ENCODE assay signal across 10 mouse cellular contexts in the genomic region with DNA sequence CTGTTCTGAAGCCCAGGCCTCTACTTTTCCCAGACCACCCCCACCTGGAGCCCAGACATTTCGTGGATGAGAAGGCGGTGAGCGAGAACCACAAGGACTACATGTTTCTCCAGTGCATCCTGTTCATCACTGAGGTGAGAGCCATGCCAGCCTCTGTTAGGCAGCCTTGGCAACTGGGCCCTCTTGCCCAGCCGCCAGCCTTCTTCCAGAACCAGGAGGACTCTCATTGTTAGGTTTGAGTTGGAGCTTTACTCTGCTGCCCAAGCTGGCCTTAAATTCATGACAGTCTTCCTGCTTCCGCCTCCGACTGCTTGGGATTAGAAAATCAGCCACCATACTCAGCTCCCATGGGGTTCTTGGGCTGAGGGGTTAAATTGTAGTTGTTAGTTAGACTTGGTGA. TPM values are rescaled to one million over a fixed set of nuclear protein-coding genes. Genes with fewer than 3 reads are reported as not detected.
DNase-seq lines count a peak whose midpoint lies in the region; ATAC-seq and TF ChIP-seq lines count a peak whose summit lies in the region.
"Had no signal": no experiment of that assay in that cellular context is flagged by ENCODE, and none has a peak within 500 bp of the region (broad histone marks: within the 10 kb centered on the region; RNA-seq: fewer than 3 reads in every experiment).

No protein-coding gene starts in this region.

- no peak for ATAC-seq in heart, embryonic 14.5 days (ENCODE audit: insufficient number of reproducible peaks, insufficient read depth, low FRiP score, low read depth)
- ATAC-seq in limb, embryonic 13.5 days (ENCODE audit: low FRiP score, low read depth), result no peak
- no peak for ATAC-seq in stomach, postnatal 0 days (ENCODE audit: low FRiP score, low TSS enrichment)

- TF ChIP-seq POLR2A in spleen, adult 2 months (IDR thresholded peaks at IDR 0.05; ENCODE audit: low read depth, low read length), result no peak

- H3K36me3 ChIP-seq in heart, embryonic 14.5 days (ENCODE audit: control insufficient read depth, insufficient read depth, low read length), result peaks cover 62% of the 10 kb centered on the region
- H3K36me3 ChIP-seq in spleen, adult 2 months (ENCODE audit: control insufficient read depth, insufficient read depth, low read length), result peaks cover 19% of the 10 kb centered on the region
- H3K36me3 ChIP-seq in limb, embryonic 13.5 days, result peaks cover 61% of the 10 kb centered on the region
- peaks cover 28% of the 10 kb centered on the region; the same call in 1 of the 2 replicates for H3K36me3 ChIP-seq in stomach, postnatal 0 days (ENCODE audit: control insufficient read depth, insufficient read depth, low read length)

- TF ChIP-seq EP300 in stomach, postnatal 0 days (optimal IDR thresholded peaks at IDR 0.05), result no peak

- WGBS in heart, embryonic 14.5 days, result 85% methylated on average over 6 of the region's 6 CpGs
- WGBS in spleen, adult 2 months, result 94% methylated on average over 6 of the region's 6 CpGs
- WGBS in limb, embryonic 13.5 days, result 87% methylated on average over 6 of the region's 6 CpGs
- 87% methylated on average over 6 of the region's 6 CpGs for WGBS in stomach, postnatal 0 days

- no peak for DNase-seq in heart, postnatal 4 days
- DNase-seq in spleen, adult 2 months (ENCODE audit: low read depth in 1 of 2, low spot score in 2 of 2), result no peak
- DNase-seq in spleen, postnatal 14 days (ENCODE audit: low spot score in 2 of 2), result no peak
- no peak for DNase-seq in stomach, postnatal 0 days (ENCODE audit: low spot score)
- DNase-seq in cerebellum, postnatal 4 days (ENCODE audit: low spot score in 2 of 2), result no peak
- no peak for DNase-seq in left cerebral cortex, adult 11 months (ENCODE audit: low spot score)
- DNase-seq: cerebellum, postnatal 36 days; thymus, adult 18-20 months had no signal

- peaks cover 44 to 50% of the 10 kb centered on the region in 2 experiments for H3K4me1 ChIP-seq in heart, embryonic 14.5 days (ENCODE audit: control insufficient read depth in 2 of 2, insufficient read depth in 2 of 2, low read length in 2 of 2)
- peaks cover 15% of the 10 kb centered on the region for H3K4me1 ChIP-seq in spleen, adult 2 months (ENCODE audit: control insufficient read depth, insufficient read depth, insufficient read length)
- peaks cover 54% of the 10 kb centered on the region for H3K4me1 ChIP-seq in limb, embryonic 13.5 days
- peaks cover 19% of the 10 kb centered on the region for H3K4me1 ChIP-seq in stomach, postnatal 0 days (replicated peaks; ENCODE audit: control insufficient read depth, insufficient read depth)

- H3K27me3 ChIP-seq in heart, embryonic 14.5 days (ENCODE audit: control insufficient read depth, insufficient read depth, low read length), result no peaks in the 10 kb centered on the region
- H3K27me3 ChIP-seq in spleen, adult 2 months (ENCODE audit: control insufficient read depth, insufficient read depth, low read length), result no peaks in the 10 kb centered on the region
- no peaks in the 10 kb centered on the region for H3K27me3 ChIP-seq in limb, embryonic 13.5 days
- no peaks in the 10 kb centered on the region for H3K27me3 ChIP-seq in stomach, postnatal 0 days (ENCODE audit: control insufficient read depth, insufficient read depth, low read length)

- no peak overlapping the region for H3K4me2 ChIP-seq in heart, embryonic 14.5 days (ENCODE audit: low read length)
- no peak overlapping the region for H3K4me2 ChIP-seq in limb, embryonic 13.5 days (replicated peaks)
- H3K4me2 ChIP-seq in stomach, postnatal 0 days (replicated peaks; ENCODE audit: low read depth), result no peak overlapping the region

- H3K9ac ChIP-seq in heart, embryonic 14.5 days (ENCODE audit: low read length), result peak overlapping the region; percentile 86
- peak overlapping the region; percentile 48 for H3K9ac ChIP-seq in limb, embryonic 13.5 days
- H3K9ac ChIP-seq in stomach, postnatal 0 days (ENCODE audit: low read length), result no peak overlapping the region

- H3K27ac ChIP-seq in heart, embryonic 14.5 days (replicated peaks in 1 of 2; ENCODE audit: control insufficient read depth in 1 of 2, insufficient read depth in 1 of 2, low read depth in 2 of 2, low read length in 2 of 2), result peak overlapping the region; percentile 98 to 99
- H3K27ac ChIP-seq in spleen, adult 2 months (ENCODE audit: insufficient read depth, low read length), result peak overlapping the region; percentile 99
- H3K27ac ChIP-seq in limb, embryonic 13.5 days, result peak overlapping the region; percentile 99
- peak overlapping the region; percentile 99; the same call in 1 of the 2 replicates for H3K27ac ChIP-seq in stomach, postnatal 0 days (replicated peaks)

- no peak for TF ChIP-seq CTCF in spleen, adult 2 months (IDR thresholded peaks at IDR 0.05; ENCODE audit: extremely low read depth, insufficient read depth, insufficient read length, insufficient replicate concordance)
- TF ChIP-seq CTCF in stomach, postnatal 0 days (IDR thresholded peaks at IDR 0.05; ENCODE audit: low read depth), result no peak

- no peak overlapping the region for H3K4me3 ChIP-seq in heart, embryonic 14.5 days (ENCODE audit: control insufficient read depth in 1 of 2, insufficient read depth in 1 of 2, low read depth in 1 of 2, low read length in 2 of 2)
- H3K4me3 ChIP-seq in spleen, adult 2 months (ENCODE audit: extremely low read depth, insufficient read depth, insufficient read length), result no peak overlapping the region
- H3K4me3 ChIP-seq in limb, embryonic 13.5 days, result no peak overlapping the region
- no peak overlapping the region for H3K4me3 ChIP-seq in stomach, postnatal 0 days (ENCODE audit: low read depth, low read length)

- H3K9me3 ChIP-seq in heart, embryonic 14.5 days (ENCODE audit: control insufficient read depth, low read length), result no peaks in the 10 kb centered on the region
- no peaks in the 10 kb centered on the region for H3K9me3 ChIP-seq in limb, embryonic 13.5 days
- H3K9me3 ChIP-seq in stomach, postnatal 0 days (ENCODE audit: control insufficient read depth, low read length), result no peaks in the 10 kb centered on the region

RNA-seq across cellular contexts. Expression of a gene that starts 23.8 kb away (rescaled TPM):
- polyA plus RNA-seq in heart, embryonic 14.5 days (2014; fragmentation: Nextera tagmentation; extraction: Ambion mirVana), result 42.0 and 61.2 TPM in 2 replicates
- total RNA-seq in heart, postnatal 4 days (2021), result 100 to 1,000 TPM; 139 TPM
- polyA plus RNA-seq in spleen, adult 2 months (2012; rRNA removed), result 136 and 152 TPM in 2 replicates
- polyA plus RNA-seq in limb, embryonic 13.5 days (2015; fragmentation: Nextera tagmentation; extraction: Ambion mirVana), result 144 and 150 TPM in 2 replicates
- 76.6 and 79.6 TPM in 2 replicates for polyA plus RNA-seq in stomach, postnatal 0 days (2015; fragmentation: Nextera tagmentation; extraction: Ambion mirVana)

RNA-seq across cellular contexts. Expression of a gene that starts 24.0 kb away (rescaled TPM):
- 127 and 135 TPM in 2 replicates for polyA plus RNA-seq in heart, embryonic 14.5 days (2014; fragmentation: Nextera tagmentation; extraction: Ambion mirVana)
- 100 to 1,000 TPM; 379 to 401 TPM for total RNA-seq in heart, postnatal 4 days (2021)
- polyA plus RNA-seq in spleen, adult 2 months (2012; rRNA removed), result 53.9 and 55.2 TPM in 2 replicates
- polyA plus RNA-seq in limb, embryonic 13.5 days (2015; fragmentation: Nextera tagmentation; extraction: Ambion mirVana), result 28.0 and 31.1 TPM in 2 replicates
- 22.0 and 25.9 TPM in 2 replicates for polyA plus RNA-seq in stomach, postnatal 0 days (2015; fragmentation: Nextera tagmentation; extraction: Ambion mirVana)

RNA-seq across cellular contexts. Expression of a gene that starts 34.4 kb away (rescaled TPM):
- polyA plus RNA-seq in heart, embryonic 14.5 days (2014; fragmentation: Nextera tagmentation; extraction: Ambion mirVana), result 3.5 and 4.2 TPM in 2 replicates
- 10 to 100 TPM; 10.7 to 12.1 TPM for total RNA-seq in heart, postnatal 4 days (2021)
- polyA plus RNA-seq in spleen, adult 2 months (2012; rRNA removed), result 4.7 and 9.1 TPM in 2 replicates
- 2.9 and 3.0 TPM in 2 replicates for polyA plus RNA-seq in limb, embryonic 13.5 days (2015; fragmentation: Nextera tagmentation; extraction: Ambion mirVana)
- polyA plus RNA-seq in stomach, postnatal 0 days (2015; fragmentation: Nextera tagmentation; extraction: Ambion mirVana), result 1.8 and 4.4 TPM in 2 replicates

RNA-seq across cellular contexts. Expression of a gene that starts 47.6 kb away (rescaled TPM):
- polyA plus RNA-seq in heart, embryonic 14.5 days (2014; fragmentation: Nextera tagmentation; extraction: Ambion mirVana), result 16.8 and 20.8 TPM in 2 replicates
- 10 to 100 TPM; 14.2 to 14.6 TPM for total RNA-seq in heart, postnatal 4 days (2021)
- polyA plus RNA-seq in spleen, adult 2 months (2012; rRNA removed), result 31.9 and 48.2 TPM in 2 replicates
- 33.1 and 33.5 TPM in 2 replicates for polyA plus RNA-seq in limb, embryonic 13.5 days (2015; fragmentation: Nextera tagmentation; extraction: Ambion mirVana)
- polyA plus RNA-seq in stomach, postnatal 0 days (2015; fragmentation: Nextera tagmentation; extraction: Ambion mirVana), result 29.8 and 32.9 TPM in 2 replicates
